Mouse (Mus musculus): ENCODE results near the gene Tceal1.
"Not testable (repeated sequence)": the region's sequence is repeated elsewhere in the genome, so short reads cannot be mapped to it uniquely, and the experiment has no call there.

Tceal1 gene

GRCm38 (mm10) chrX:136707446-136708167 lies at the start of gene Tceal1:
Tceal1 (plus strand) TSS chrX:136707982.
- peak; percentile 76 for DNase-seq

GRCm38 (mm10) chrX:136666281-136666706 lies 41.5 kb upstream of the Tceal1 start:
- DNase-seq = peak; percentile 0

- DNase-seq = not testable (repeated sequence)
These were observed 40.9 kb upstream of the Tceal1 start for GRCm38 (mm10) chrX:136666762-136667464.

DNA sequence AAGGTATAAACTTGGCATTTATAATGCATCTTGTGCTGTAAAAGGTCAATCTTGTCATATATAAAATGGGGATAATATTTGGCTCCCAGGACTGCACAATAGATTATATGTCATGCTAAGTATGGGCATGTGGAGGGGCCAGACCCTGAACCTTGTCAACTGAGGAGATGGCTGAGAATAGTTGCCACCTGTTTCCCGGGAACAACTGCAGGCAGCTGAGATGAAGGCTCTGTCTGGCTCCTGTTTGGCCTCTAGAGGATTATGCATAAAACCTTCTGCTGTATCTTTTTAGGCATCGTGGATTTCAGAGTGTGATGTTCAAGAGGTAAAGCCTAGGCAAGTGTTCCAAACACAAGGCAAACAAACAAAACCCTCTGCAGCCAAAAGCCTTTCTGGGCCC lies 39.0 kb upstream of the Tceal1 start:
- DNase-seq = no peak

GRCm38 (mm10) chrX:136680989-136681388 lies 26.8 kb upstream of the Tceal1 start:
- DNase-seq = no peak

- DNase-seq = not testable (repeated sequence)
These were observed 16.0 kb upstream of the Tceal1 start for GRCm38 (mm10) chrX:136691606-136692293.

- no peak for DNase-seq
These were observed 15.5 kb upstream of the Tceal1 start for GRCm38 (mm10) chrX:136692294-136692675.

GRCm38 (mm10) chrX:136693196-136693595 lies 14.6 kb upstream of the Tceal1 start:
- DNase-seq = no peak

- peak; percentile 12 for DNase-seq
These were observed 443 bp downstream of the Tceal1 start for GRCm38 (mm10) chrX:136708168-136708681.

GRCm38 (mm10) chrX:136708782-136709181 lies 1.0 kb downstream of the Tceal1 start:
- no peak for DNase-seq

GRCm38 (mm10) chrX:136714742-136715474 lies 7.1 kb downstream of the Tceal1 start:
- DNase-seq = not testable (repeated sequence)

GRCm38 (mm10) chrX:136732016-136732415 lies 24.2 kb downstream of the Tceal1 start:
- no peak for DNase-seq

- DNase-seq = no peak
These were observed 32.5 kb downstream of the Tceal1 start for GRCm38 (mm10) chrX:136740087-136740790.

GRCm38 (mm10) chrX:136740791-136741650 lies 33.2 kb downstream of the Tceal1 start:
- peak; percentile 97 for DNase-seq

DNA sequence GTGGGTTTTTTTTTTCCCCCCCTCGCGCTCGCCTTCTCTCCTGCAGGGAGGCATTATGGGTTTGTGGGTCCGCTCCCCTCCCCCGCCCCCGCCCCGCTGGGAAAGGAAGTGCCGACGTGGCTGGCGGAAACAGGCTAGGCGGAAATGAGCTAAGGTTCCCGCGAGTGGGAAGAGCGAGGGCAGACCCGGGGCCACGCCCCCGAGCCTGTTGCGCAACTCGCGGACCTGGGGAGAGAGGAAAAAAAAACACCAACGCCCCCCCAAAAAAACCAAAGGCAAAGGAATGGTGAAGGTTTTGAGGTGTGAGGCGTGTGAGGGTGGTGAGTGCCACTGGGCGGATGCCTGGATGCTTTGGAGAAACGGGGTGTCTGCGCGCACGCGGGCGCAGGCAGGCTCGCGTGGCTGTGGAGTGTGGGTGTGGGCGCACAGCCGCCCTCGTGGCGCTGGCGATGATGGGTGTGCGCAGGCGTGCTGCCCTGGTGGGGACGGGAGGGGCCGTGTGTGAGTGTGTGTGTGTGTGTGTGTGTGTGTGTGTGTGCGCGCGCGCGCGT lies 33.9 kb downstream of the Tceal1 start:
- DNase-seq = peak; percentile 84

GRCm38 (mm10) chrX:136742241-136742640 lies 34.5 kb downstream of the Tceal1 start:
- DNase-seq = peak; percentile 5

DNA sequence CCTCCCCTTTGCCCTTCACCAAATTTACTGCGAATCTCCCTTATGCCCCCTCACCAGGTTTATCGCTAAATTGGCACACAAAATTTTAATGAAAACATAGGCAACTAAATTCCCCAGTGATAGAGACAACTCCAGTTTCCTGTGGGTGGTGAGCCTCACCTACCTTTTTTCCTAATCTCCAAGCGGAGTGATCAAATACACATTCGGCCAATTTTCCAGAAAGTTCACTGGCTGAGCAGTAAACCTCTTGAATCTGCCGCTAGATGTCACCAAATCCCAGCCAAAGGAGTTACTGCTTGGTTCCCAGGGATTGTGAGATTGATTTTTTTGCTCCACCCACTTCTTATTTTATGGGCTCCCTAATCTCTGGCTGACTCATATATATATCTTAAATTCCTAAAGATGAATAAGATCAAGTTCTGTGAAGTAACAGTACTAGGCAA lies 34.9 kb downstream of the Tceal1 start:
- peak; percentile 81 for DNase-seq

GRCm38 (mm10) chrX:136743459-136743858 lies 35.7 kb downstream of the Tceal1 start, which contains the start of gene Morf4l2:
Morf4l2 (minus strand) TSS chrX:136743690.
- DNase-seq = no peak

DNA sequence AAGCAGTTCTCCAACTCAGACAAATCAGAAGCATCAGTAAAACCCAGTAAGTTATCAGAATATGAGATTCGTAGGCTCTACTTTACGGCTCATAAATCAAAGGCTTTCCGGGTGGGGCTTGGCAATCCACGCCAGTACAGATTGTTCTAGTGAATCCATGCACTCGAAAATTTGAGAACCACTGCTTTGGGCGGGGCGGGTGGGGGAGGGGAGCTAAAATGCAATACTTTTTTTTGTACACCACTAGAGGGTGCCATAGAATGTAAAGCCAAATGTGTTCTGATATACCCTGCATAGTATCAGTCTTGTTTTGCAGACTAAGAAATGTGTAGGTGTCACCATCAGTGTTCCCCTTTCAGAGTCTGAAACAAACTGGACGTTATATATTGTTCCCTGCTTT lies 36.9 kb downstream of the Tceal1 start:
- DNase-seq = peak; percentile 51

DNA sequence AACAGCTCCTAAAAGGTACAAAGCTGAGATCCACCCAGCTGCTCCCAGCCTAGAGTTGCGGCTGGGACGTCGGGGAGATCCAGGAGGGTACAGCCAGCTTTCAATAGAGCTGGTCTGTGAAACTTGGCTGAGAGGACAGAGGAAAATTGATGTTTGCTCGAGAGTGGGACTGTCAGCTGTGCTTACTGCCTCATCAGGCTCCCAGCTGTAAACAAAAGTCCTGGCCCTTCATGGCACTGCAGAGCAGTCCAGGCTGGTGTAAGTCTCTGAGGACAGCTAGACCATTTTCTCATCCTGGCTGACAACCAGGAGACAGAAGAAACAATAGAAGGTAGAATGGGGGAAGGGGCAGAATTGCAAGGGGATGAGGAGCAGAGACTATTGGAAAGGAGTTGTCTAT lies 41.5 kb downstream of the Tceal1 start:
- no peak for DNase-seq
